ENCODE assay signal across 1 mouse cellular context in genomic region chr11:49425257-49425927, GRCm38 (mm10).
TF ChIP-seq lines count a peak whose summit lies in the region.

No protein-coding gene starts in this region.

TF ChIP-seq in MEL, 35 proteins besides CTCF, POLR2A, EP300 and RAD21:
- TF ChIP-seq KAT2A (conservative IDR thresholded peaks at IDR 0.05; ENCODE audit: low read depth, low read length) = no peak
- TF ChIP-seq POLR2AphosphoS5 (IDR thresholded peaks at IDR 0.05; ENCODE audit: borderline replicate concordance, low read depth, low read length) = no peak
- TF ChIP-seq JUND (IDR thresholded peaks at IDR 0.05; ENCODE audit: low read depth, low read length) = no peak
- no peak for TF ChIP-seq ZMIZ1 (IDR thresholded peaks at IDR 0.05; ENCODE audit: low read depth, low read length)
- no peak for TF ChIP-seq E2F4 (IDR thresholded peaks at IDR 0.05; ENCODE audit: borderline replicate concordance, low read depth, low read length)
- TF ChIP-seq RCOR1 (IDR thresholded peaks at IDR 0.05; ENCODE audit: low read depth, low read length) = peak; percentile 32; the same call in 1 of the 2 replicates
- no peak for TF ChIP-seq HCFC1 (IDR thresholded peaks at IDR 0.05; ENCODE audit: low read depth, low read length)
